Mouse (Mus musculus): ENCODE measurements around the gene Zfp366. TPM values are rescaled to one million over a fixed set of nuclear protein-coding genes. Genes with fewer than 3 reads are reported as not detected.

Gene Zfp366
- total and polyA plus RNA-seq, 2 experiments from 2014 or later: 0.41 to 3.0 TPM

GRCm38 (mm10) chr13:99283916-99284315 lies 99.3 kb downstream of the Zfp366 start:
- H3K4me2 ChIP-seq (ENCODE audit: low read depth): no peak overlapping the region
- peaks cover 5% of the 10 kb centered on the region; the same call in 1 of the 2 replicates for H3K4me1 ChIP-seq (ENCODE audit: insufficient read depth)
- H3K9ac ChIP-seq: no peak overlapping the region
- no peak for DNase-seq
- no peak for ATAC-seq
- H3K27ac ChIP-seq (ENCODE audit: low read depth, low read length): peak overlapping the region; percentile 51; the same call in 1 of the 2 replicates
- H3K36me3 ChIP-seq (ENCODE audit: insufficient read depth): no peaks in the 10 kb centered on the region
- H3K27me3 ChIP-seq (ENCODE audit: insufficient read depth, low read length): no peaks in the 10 kb centered on the region
- 50% methylated on average over 12 of the region's 12 CpGs for whole genome bisulfite sequencing
- H3K4me3 ChIP-seq (ENCODE audit: low read depth, low read length): no peak overlapping the region
- TF ChIP-seq CTCF (IDR thresholded peaks at IDR 0.05; ENCODE audit: low read depth): no peak
- H3K9me3 ChIP-seq (ENCODE audit: low read length): no peaks in the 10 kb centered on the region

DNA sequence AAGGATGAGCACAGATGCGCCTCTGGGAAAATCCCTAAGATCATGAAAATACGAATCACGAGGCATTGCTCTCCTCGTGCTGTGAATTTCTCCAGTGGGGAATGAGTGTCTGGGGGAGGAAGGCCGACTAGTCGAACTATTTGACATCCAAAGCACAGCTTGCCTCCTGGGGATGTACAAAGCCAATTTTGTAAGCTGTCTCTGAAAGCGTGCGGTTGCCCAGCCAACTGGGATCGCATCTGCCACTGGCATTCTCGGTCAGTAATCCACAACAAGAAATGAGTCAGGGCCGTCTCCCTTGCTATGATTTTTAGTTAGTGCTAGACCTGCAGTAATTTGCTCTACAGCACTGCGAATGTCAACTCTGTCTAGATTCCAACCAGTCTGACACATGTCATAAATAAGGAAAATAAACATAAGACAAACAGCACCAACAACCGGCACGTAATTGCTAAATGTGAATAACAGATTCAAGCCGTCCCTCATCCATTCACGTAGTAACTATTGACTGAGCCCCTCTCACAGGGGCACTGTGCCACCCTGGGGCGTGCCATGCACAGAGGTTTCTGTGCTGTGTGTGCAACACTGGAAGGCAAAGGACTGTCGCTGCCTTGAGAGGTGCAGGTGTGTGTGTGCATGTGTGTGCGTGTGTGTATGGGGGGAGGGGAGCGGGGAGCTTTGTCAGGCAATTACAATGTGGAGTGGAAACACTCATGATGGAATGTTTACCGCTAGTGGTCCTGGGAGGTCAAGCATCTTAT lies 100.0 kb downstream of the Zfp366 start:
- H3K9ac ChIP-seq: no peak overlapping the region
- no peak overlapping the region for H3K4me2 ChIP-seq (ENCODE audit: low read depth)
- ATAC-seq (peak; percentile 93), DNase-seq (peak; percentile 87)
- H3K4me1 ChIP-seq (ENCODE audit: insufficient read depth): peaks cover 5% of the 10 kb centered on the region; the same call in 1 of the 2 replicates
- WGBS: 34% methylated on average over 21 of the region's 21 CpGs
- no peaks in the 10 kb centered on the region for H3K27me3 ChIP-seq (ENCODE audit: insufficient read depth, low read length)
- H3K27ac ChIP-seq (ENCODE audit: low read depth, low read length): peak overlapping the region; percentile 51; the same call in 1 of the 2 replicates
- H3K4me3 ChIP-seq (ENCODE audit: low read depth, low read length): no peak overlapping the region
- H3K9me3 ChIP-seq (ENCODE audit: low read length): no peaks in the 10 kb centered on the region
- no peak for TF ChIP-seq CTCF (IDR thresholded peaks at IDR 0.05; ENCODE audit: low read depth)
- no peaks in the 10 kb centered on the region for H3K36me3 ChIP-seq (ENCODE audit: insufficient read depth)

DNA sequence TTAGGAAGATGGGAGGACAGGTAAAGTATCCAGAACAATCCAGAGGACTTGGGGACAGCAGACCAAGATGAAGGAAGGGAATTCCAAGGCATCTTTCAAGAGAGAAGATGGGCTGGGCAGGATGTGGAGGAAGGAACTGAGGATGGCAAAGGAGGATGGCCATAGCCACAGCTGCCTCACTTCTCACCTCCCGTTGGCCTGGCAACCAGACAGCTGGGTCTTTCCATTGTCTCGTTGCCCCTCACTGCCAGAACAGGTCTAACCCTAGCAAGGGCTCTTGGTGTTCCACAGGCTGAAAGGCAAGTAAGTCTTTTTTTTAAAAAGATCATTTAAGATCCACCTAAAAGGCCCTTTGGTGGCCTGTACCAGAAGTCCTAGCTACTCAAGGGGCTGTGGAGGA lies 100.6 kb downstream of the Zfp366 start:
- Histone ChIP-seq H3K36me3 (ENCODE audit: insufficient read depth) (no peaks in the 10 kb centered on the region), H3K4me1 (ENCODE audit: insufficient read depth) (peaks cover 5% of the 10 kb centered on the region; the same call in 1 of the 2 replicates), H3K27me3 (ENCODE audit: insufficient read depth, low read length) (no peaks in the 10 kb centered on the region), H3K4me2 (ENCODE audit: low read depth) (no peak overlapping the region), H3K27ac (ENCODE audit: low read depth, low read length) (0 out of 2 replicates have a peak overlapping the region, but pooled peaks have one; percentile 51), H3K9ac (no peak overlapping the region), H3K9me3 (ENCODE audit: low read length) (no peaks in the 10 kb centered on the region), H3K4me3 (ENCODE audit: low read depth, low read length) (no peak overlapping the region)
- 60% methylated on average over 2 of the region's 2 CpGs for WGBS
- TF ChIP-seq CTCF (IDR thresholded peaks at IDR 0.05; ENCODE audit: low read depth): no peak
- no peak for ATAC-seq
- no peak for DNase-seq

DNA sequence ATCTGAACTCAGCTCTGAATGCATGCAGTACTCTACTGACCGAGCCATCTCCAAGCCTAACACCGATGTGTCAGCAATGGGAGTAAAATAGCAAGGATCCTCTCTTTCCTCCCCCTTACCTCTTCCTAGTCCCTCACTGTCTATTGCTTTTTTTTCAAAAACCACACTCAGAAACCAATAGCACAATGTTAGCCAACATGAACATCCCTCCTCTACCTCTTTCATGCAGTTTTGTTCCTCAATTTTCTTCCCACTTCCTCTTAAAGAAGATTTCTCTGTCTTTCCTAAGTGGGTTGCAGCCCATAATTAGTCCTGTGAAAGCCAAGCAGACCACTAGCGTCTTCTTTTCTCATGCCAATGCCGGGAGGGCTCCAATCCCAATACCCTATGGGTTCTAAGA lies 102.6 kb downstream of the Zfp366 start:
- no peak for DNase-seq
- Histone ChIP-seq H3K4me3 (ENCODE audit: low read depth, low read length) (no peak overlapping the region), H3K9ac (no peak overlapping the region), H3K36me3 (ENCODE audit: insufficient read depth) (no peaks in the 10 kb centered on the region), H3K9me3 (ENCODE audit: low read length) (no peaks in the 10 kb centered on the region), H3K27me3 (ENCODE audit: insufficient read depth, low read length) (no peaks in the 10 kb centered on the region), H3K4me1 (ENCODE audit: insufficient read depth) (peaks cover 5% of the 10 kb centered on the region; the same call in 1 of the 2 replicates), H3K4me2 (ENCODE audit: low read depth) (no peak overlapping the region), H3K27ac (ENCODE audit: low read depth, low read length) (no peak overlapping the region)
- no peak for ATAC-seq
- TF ChIP-seq CTCF (IDR thresholded peaks at IDR 0.05; ENCODE audit: low read depth): no peak
- WGBS: 95% methylated on average over 4 of the region's 4 CpGs

DNA sequence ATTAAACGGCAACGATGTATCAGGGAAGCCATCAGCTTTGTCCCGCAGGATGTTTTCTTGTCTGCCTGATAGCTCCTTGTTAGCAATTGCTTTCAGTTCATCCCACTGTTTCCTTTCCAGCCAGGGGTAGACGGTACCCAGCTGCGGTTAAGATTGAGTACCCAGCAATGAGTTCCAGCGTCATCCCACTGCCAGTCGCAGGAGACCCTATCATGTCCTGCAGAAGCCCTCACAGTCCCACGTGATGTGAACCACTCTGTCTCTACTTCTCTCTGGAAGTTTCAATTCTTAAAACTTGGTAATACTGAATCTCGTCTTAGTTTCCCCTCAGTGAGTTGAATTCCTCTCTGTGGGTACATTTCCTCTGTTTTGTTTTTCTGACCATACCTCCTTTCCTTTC lies 103.2 kb downstream of the Zfp366 start:
- Histone ChIP-seq H3K9me3 (ENCODE audit: low read length) (no peaks in the 10 kb centered on the region), H3K27ac (ENCODE audit: low read depth, low read length) (no peak overlapping the region), H3K4me1 (ENCODE audit: insufficient read depth) (peaks cover 5% of the 10 kb centered on the region; the same call in 1 of the 2 replicates), H3K27me3 (ENCODE audit: insufficient read depth, low read length) (no peaks in the 10 kb centered on the region), H3K9ac (no peak overlapping the region), H3K36me3 (ENCODE audit: insufficient read depth) (no peaks in the 10 kb centered on the region), H3K4me3 (ENCODE audit: low read depth, low read length) (no peak overlapping the region), H3K4me2 (ENCODE audit: low read depth) (no peak overlapping the region)
- 84% methylated on average over 9 of the region's 9 CpGs for WGBS
- TF ChIP-seq CTCF (IDR thresholded peaks at IDR 0.05; ENCODE audit: low read depth): no peak
- DNase-seq (no peak), ATAC-seq (no peak)

- H3K4me2 ChIP-seq (ENCODE audit: low read depth): no peak overlapping the region
- ATAC-seq (no peak), DNase-seq (no peak)
- H3K36me3 ChIP-seq (ENCODE audit: insufficient read depth): no peaks in the 10 kb centered on the region
- no peaks in the 10 kb centered on the region for H3K27me3 ChIP-seq (ENCODE audit: insufficient read depth, low read length)
- H3K9ac ChIP-seq: no peak overlapping the region
- no peaks in the 10 kb centered on the region for H3K4me1 ChIP-seq (ENCODE audit: insufficient read depth)
- no peaks in the 10 kb centered on the region for H3K9me3 ChIP-seq (ENCODE audit: low read length)
- no peak for TF ChIP-seq CTCF (IDR thresholded peaks at IDR 0.05; ENCODE audit: low read depth)
- H3K27ac ChIP-seq (ENCODE audit: low read depth, low read length): no peak overlapping the region
- 92% methylated on average over 8 of the region's 8 CpGs for WGBS
- H3K4me3 ChIP-seq (ENCODE audit: low read depth, low read length): no peak overlapping the region
These were observed 106.1 kb downstream of the Zfp366 start for GRCm38 (mm10) chr13:99290766-99291165.

DNA sequence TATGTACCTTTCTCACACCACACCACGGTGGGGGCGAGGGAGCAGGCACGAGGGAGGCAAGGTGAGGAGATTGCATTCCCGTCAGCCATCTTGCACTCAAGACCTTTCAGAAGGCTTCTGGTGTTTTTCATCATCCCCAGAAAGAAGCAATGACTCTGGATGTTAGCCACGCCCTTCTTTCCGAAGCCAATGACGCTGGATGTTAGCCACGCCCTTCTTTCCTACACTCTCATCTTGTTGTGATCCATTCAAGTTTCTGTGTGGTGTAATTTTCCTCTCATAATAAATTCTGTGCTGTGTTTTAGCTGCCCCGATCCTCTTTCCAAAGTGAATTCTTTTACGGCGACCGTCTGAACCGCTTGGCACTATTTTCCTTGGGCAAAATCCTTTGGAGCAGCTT lies 109.6 kb downstream of the Zfp366 start:
- Histone ChIP-seq H3K9me3 (ENCODE audit: low read length) (no peaks in the 10 kb centered on the region), H3K4me1 (ENCODE audit: insufficient read depth) (no peaks in the 10 kb centered on the region), H3K9ac (no peak overlapping the region), H3K36me3 (ENCODE audit: insufficient read depth) (no peaks in the 10 kb centered on the region), H3K27me3 (ENCODE audit: insufficient read depth, low read length) (no peaks in the 10 kb centered on the region), H3K4me2 (ENCODE audit: low read depth) (no peak overlapping the region), H3K4me3 (ENCODE audit: low read depth, low read length) (no peak overlapping the region), H3K27ac (ENCODE audit: low read depth, low read length) (no peak overlapping the region)
- 94% methylated on average over 13 of the region's 13 CpGs for WGBS
- no peak for TF ChIP-seq CTCF (IDR thresholded peaks at IDR 0.05; ENCODE audit: low read depth)
- ATAC-seq (no peak), DNase-seq (no peak)

All from forebrain, postnatal 0 days (tissue).